Mouse (Mus musculus) cerebellum, postnatal 14 days (tissue): ENCODE data around the gene Tmx4.
"Not testable (repeated sequence)": the region's sequence is repeated elsewhere in the genome, so short reads cannot be mapped to it uniquely, and the experiment has no call there.

Source experiments
- DNase-seq, 2 experiments: peaks; one replicate each; pipeline ENCODE4 v3.0.0; 2021; ENCODE audit warnings: mixed read lengths in 2 of 2

Gene Tmx4

DNA sequence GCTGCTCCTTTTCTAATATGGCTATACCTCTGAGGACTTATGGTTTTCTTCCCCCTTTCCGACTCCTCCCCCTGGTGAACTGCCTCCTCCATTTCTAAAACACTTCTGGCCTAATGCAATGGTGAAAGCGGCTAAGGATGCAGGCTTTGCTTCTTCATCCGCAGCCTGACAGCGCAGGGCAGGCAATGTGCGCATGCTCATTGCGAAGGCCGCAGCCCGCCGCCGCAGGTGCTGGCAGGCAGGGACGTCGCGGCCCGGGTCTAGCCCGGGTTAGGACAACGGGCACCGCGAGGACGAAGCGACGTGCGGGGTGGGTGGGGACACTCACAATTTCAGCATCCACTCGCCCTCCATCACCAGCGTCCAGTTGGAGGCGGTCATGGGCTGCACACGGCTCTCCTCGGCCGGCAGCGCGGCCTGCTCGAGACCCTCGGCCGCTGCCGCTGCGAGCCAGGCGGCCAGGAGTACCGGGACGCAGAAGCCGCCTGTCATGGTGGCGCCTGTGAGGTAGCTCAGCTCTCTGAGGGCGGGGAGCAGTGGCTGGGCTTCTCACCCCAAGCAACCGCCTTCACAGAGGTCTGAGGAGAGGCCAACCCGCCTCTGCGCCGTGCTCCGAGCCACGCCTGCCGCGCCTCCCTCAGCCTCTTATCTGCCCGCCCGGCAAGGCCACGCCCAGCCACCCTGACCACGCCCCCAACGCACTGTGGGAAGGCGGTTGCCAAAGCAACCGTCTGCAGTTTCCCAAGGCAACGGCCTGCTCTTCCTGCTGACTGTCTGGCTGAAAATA is at the start of gene Tmx4:
Tmx4 (minus strand) TSS at position 632 of the 787 bp plus-strand sequence.
- DNase-seq: peak; percentile 100

GRCm38 (mm10) chr2:134692125-134692524 is 48.2 kb upstream of the Tmx4 start:
- DNase-seq: no peak

DNA sequence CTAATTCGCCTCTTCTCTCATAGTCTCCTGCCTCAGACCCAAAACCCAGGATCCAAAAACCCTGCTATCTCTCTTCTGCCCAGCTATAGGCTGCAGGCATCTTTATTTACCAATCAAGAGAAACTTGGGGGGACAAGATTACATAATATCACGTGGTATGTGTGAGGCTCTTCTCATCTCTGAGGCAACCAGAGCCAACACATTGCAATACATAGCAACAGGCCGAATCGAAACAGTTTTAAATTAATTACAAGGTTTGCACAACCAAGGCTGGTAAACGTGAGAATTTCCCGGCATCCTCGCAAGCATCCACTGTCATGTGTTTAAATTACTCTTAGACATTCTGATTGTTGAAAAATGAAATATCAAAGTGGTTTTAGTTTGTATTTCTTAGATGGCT is 47.1 kb upstream of the Tmx4 start:
- DNase-seq: no peak

GRCm38 (mm10) chr2:134682326-134682725 is 38.4 kb upstream of the Tmx4 start:
- no peak for DNase-seq

GRCm38 (mm10) chr2:134681271-134681961 is 37.5 kb upstream of the Tmx4 start:
- DNase-seq: peak; percentile 58 to 69

DNA sequence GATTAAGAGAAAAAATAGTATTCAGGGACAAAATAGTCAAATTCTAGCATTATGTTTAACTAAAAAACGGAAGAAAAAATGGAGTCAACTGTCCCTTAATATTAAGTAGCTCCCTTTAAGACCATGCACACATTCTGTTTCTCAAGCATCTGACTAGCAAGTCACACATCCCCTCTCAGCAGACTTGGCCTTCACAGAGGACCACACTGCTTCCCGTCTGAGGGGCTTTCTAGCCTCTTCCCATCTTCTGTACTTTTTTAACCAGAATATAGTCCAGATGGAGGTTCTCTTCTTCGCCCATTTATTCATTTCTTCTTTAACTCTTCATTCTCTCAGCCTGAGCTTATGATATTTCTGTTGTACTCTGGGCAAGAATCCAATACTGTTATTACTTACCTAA is 35.6 kb upstream of the Tmx4 start:
- no peak for DNase-seq

GRCm38 (mm10) chr2:134675465-134675864 is 31.5 kb upstream of the Tmx4 start:
- no peak for DNase-seq

- DNase-seq: peak; percentile 64 to 82
Measured at GRCm38 (mm10) chr2:134673604-134674003, 29.7 kb upstream of the Tmx4 start.

- no peak for DNase-seq
Measured at GRCm38 (mm10) chr2:134656477-134656876, 12.5 kb upstream of the Tmx4 start.

DNA sequence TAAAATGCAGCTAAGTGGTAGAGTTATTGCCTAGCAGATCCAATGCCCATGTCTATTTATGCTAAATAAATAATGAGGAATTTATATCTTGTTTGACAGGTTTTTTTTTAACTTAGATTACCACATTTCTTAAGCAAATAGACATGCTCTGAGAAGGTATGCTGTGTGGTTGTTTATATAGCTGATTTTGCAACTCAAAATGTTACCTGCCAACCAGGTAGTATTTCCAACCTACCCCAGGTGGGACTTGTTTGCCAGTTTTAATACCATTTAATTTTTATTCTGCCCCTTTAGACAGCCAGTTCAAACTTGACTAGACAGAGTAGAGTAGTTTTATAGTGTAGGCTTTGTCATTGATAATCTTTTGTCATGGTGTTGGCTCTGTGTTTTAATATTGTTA is 10.7 kb upstream of the Tmx4 start:
- no peak for DNase-seq

DNA sequence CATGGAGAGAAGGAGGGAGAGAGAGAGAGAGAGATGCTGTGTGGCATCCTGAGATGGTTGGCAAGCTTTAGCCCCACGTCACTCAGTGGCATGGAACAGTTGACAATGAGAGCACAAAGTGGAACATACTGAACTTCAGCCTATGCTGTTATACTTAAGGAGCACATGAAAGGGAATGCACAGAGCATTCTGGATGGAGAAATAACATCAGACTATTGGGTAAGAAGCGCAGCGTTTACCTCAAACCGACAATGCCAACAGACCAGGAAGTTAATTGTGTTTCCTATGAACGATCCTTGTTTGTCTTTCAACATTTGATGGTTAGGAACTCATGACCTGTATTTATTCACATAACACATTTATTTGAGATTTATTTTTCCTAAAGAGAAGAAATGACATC is 8.8 kb upstream of the Tmx4 start:
- DNase-seq: no peak

DNA sequence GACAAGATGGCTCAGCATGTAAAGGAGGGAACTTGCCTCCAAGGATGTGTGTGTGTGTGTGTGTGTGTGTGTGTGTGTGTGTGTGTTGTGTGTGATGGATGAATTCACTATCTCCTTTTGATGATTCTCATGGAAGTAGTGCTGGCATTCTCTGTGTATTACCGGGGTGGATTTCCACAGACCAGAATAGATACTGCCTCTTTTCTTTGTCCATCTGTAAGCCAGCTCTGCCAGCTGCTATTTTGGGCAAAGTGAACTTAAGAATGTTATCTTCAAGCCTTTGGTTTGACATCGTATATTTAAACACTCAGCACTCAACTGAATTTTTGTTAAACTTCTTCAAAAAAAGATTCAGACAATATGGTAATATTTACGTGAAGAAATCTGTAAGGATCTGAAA is 5.1 kb upstream of the Tmx4 start:
- DNase-seq: no peak

DNA sequence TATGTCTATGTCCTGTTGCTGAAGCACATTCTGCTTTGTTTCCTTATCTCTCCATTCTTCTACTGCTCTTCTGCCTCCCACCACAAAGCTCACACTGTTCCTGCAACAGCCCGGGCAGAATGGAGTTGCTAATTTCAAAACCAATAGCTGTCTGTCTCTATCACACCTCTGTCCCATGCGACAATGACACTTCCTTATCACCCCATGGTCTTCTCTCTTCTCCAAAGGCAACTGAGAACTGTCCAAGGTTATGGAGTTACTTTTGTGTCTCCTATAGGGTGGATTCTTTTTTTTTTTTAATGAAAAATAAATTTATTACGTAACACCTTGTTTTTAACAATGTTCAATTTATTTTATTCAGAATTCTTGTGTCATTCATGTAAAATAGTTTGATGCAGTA is 1.8 kb upstream of the Tmx4 start:
- DNase-seq: no peak

- DNase-seq: no peak
Measured at GRCm38 (mm10) chr2:134645166-134645565, 1.2 kb upstream of the Tmx4 start.

GRCm38 (mm10) chr2:134644301-134644912 is 462 bp upstream of the Tmx4 start:
- DNase-seq: peak in 1 of 2 experiments; percentile 31

DNA sequence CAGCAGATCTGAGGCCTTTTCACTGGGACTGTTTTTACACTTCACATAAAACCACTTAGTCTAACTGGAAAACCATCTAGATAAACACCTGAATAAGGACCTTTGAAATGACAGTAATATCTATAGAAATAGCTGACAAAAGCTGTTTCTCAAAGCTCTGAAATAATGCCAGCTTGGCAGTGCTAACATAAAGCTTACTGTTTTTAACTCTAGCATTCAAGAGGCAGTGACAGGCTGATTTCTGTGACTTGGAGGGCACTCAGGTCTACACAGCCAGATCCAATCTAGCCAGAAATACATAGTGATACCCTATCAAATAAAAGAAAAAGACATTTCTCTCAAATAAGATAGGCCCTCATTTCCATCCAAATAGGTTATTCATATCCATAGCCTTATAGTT is 1.6 kb downstream of the Tmx4 start:
- peak in 1 of 2 experiments; percentile 43 for DNase-seq

- no peak for DNase-seq
Measured at GRCm38 (mm10) chr2:134641372-134641771, 2.6 kb downstream of the Tmx4 start.

DNA sequence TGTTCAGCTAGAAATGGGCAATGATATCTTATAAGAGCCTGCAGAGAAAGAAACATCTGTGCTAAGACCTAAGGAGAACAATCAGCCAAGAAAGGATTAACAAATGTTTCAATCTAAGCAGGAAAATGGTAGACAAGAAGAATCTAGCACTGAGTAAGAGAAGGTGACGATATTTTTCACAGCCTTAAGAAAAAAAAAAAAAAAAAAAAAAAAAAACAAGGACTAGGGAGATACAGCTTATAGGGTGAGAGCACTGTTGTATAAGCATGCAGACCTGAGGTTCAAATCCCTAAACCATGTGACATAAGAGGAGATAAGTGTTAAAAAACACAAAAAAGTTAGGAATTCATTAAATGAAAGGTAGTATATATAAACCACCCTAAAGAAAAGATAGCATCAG is 3.5 kb downstream of the Tmx4 start:
- DNase-seq: no peak

- DNase-seq: not testable (repeated sequence)
Measured at GRCm38 (mm10) chr2:134628541-134628940, 15.4 kb downstream of the Tmx4 start.

DNA sequence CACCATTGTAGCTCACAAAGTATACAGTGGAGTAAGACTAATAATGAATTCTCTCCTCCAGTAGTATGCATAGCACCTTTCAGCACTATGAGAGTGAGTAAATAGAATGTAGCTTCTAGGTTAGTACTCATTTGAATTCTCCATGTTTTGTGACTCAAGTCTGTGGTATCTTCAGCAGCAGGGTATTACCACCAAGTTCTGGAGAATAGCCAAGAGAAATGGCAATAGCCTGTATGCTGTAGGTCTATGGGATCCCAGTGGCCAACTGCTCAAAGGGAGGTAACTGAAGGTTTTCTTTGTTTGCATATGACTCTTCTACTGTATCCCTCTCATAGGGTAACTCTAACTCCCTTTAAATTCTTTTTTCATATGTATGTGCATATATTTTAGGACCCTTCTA is 39.0 kb downstream of the Tmx4 start:
- no peak for DNase-seq

DNA sequence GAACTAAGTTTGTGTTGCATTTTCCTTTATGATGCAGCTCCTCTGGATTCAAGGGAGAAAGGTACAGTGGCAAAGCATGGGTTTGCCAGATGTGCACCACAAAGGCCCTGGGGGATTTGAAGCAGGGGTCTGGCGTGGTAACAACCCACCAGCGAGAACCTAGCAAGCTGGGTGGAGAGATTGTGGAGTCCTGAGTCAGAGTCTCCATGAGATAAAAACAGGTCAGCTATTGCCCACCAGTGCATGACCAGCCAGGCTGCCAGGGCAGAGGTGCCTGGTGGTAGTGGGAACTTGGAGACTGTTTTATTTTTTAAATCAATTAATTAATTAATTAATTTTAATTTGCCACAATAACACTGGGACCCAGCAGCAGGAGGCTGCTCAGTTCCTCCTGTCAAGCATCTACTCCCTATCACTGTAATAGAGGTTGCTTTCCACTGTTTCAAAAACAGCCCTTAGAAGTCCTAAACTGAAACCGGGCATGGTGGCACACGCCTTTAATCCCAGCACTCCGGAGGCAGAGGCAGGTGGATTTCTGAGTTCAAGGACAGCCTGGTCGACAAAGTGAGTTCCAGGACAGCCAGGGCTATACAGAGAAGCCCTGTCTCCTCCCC is 52.8 kb downstream of the Tmx4 start:
- DNase-seq: no peak

DNA sequence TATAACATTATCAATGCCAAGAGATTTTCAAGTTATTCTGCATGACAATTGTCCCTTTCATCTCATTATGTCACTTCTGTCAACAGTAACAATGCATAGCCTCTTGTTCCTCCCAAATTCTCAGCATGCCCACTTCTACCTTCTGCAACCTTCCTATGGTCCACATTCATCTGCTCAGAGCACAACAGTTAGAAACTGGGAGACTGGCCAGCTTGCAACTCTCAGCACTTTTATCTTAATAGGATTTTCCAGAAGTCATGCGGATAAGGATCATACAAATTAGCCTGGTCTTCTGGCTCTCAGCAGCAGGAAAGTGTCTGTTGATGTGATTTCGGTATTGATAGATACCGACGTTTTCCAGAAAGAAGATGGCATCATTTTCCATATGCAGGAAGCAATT is 58.7 kb downstream of the Tmx4 start:
- no peak for DNase-seq

GRCm38 (mm10) chr2:134559422-134559821 is 84.5 kb downstream of the Tmx4 start:
- DNase-seq: no peak
